Mouse (Mus musculus): ENCODE measurements around the gene Tmem19.

Gene Tmem19

GRCm38 (mm10) chr10:115361840-115362622, at the start of gene Tmem19:
Gene Tmem19 (minus strand): TSS chr10:115362501.
- DNase-seq (ENCODE audit: low read depth, low spot score) = peak; percentile 98

- DNase-seq (ENCODE audit: low read depth, low spot score) = peak; percentile 74
Observed at GRCm38 (mm10) chr10:115406393-115406792, 44.1 kb upstream of the Tmem19 start.

GRCm38 (mm10) chr10:115391896-115392295, 29.6 kb upstream of the Tmem19 start:
- DNase-seq (ENCODE audit: low read depth, low spot score) = no peak

- no peak for DNase-seq (ENCODE audit: low read depth, low spot score)
Observed at GRCm38 (mm10) chr10:115391076-115391475, 28.8 kb upstream of the Tmem19 start.

GRCm38 (mm10) chr10:115387891-115388290, 25.6 kb upstream of the Tmem19 start:
- DNase-seq (ENCODE audit: low read depth, low spot score) = no peak

GRCm38 (mm10) chr10:115385018-115386002, 23.0 kb upstream of the Tmem19 start:
- DNase-seq (ENCODE audit: low read depth, low spot score) = peak; percentile 48

- DNase-seq (ENCODE audit: low read depth, low spot score) = peak; percentile 99
Observed at GRCm38 (mm10) chr10:115384221-115385017, 22.1 kb upstream of the Tmem19 start, which contains the start of the genes Thap2 and Zfc3h1. Gene Thap2 (minus strand): TSS chr10:115384443. Gene Zfc3h1 (plus strand): TSS chr10:115384959.

GRCm38 (mm10) chr10:115383644-115384220, 21.4 kb upstream of the Tmem19 start:
- no peak for DNase-seq (ENCODE audit: low read depth, low spot score)

- DNase-seq (ENCODE audit: low read depth, low spot score) = peak; percentile 66
Observed at GRCm38 (mm10) chr10:115382846-115383643, 20.7 kb upstream of the Tmem19 start.

- DNase-seq (ENCODE audit: low read depth, low spot score) = no peak
Observed at GRCm38 (mm10) chr10:115381506-115382084, 19.3 kb upstream of the Tmem19 start.

GRCm38 (mm10) chr10:115363151-115363550, 850 bp upstream of the Tmem19 start:
- DNase-seq (ENCODE audit: low read depth, low spot score) = no peak

GRCm38 (mm10) chr10:115362623-115362964, 293 bp upstream of the Tmem19 start:
- DNase-seq (ENCODE audit: low read depth, low spot score) = no peak

- peak; percentile 75 for DNase-seq (ENCODE audit: low read depth, low spot score)
Observed at GRCm38 (mm10) chr10:115359066-115359465, 3.2 kb downstream of the Tmem19 start.

- DNase-seq (ENCODE audit: low read depth, low spot score) = no peak
Observed at GRCm38 (mm10) chr10:115358216-115358919, 3.9 kb downstream of the Tmem19 start.

- DNase-seq (ENCODE audit: low read depth, low spot score) = no peak
Observed at GRCm38 (mm10) chr10:115356106-115356505, 6.2 kb downstream of the Tmem19 start.

- no peak for DNase-seq (ENCODE audit: low read depth, low spot score)
Observed at GRCm38 (mm10) chr10:115355016-115355415, 7.3 kb downstream of the Tmem19 start.

GRCm38 (mm10) chr10:115354553-115354952, 7.7 kb downstream of the Tmem19 start:
- DNase-seq (ENCODE audit: low read depth, low spot score) = peak; percentile 53

- peak; percentile 82 for DNase-seq (ENCODE audit: low read depth, low spot score)
Observed at GRCm38 (mm10) chr10:115350810-115351397, 11.4 kb downstream of the Tmem19 start.

GRCm38 (mm10) chr10:115349509-115349908, 12.8 kb downstream of the Tmem19 start:
- DNase-seq (ENCODE audit: low read depth, low spot score) = no peak
